Mouse (Mus musculus): ENCODE measurements at regions not wholly inside any gene's neighbourhood (a gene's known extent, or its start where the extent isn't known, plus 50 kb on each side); places are given as distances from the start of the nearest gene placed in this dataset.

- TF ChIP-seq CTCF (IDR thresholded peaks at IDR 0.05; ENCODE audit: insufficient read depth, low read length) = no peak
- no peak for TF ChIP-seq POLR2A (IDR thresholded peaks at IDR 0.05; ENCODE audit: borderline replicate concordance, extremely low read depth, low read depth, low read length)
Observed at GRCm38 (mm10) chr17:9861923-9862854, 192.7 kb upstream of the Pabpc6 start.

Data from lung, adult 2 months (tissue).